Mouse (Mus musculus): ENCODE results near the gene C1qtnf1. TPM values are rescaled to one million over a fixed set of nuclear protein-coding genes. Genes with fewer than 3 reads are reported as not detected.

C1qtnf1 gene
- polyA plus RNA-seq, 1 experiment from 2014 or later: 7.6 TPM

GRCm38 (mm10) chr11:118403183-118403582 is 24.8 kb upstream of the C1qtnf1 start:
- H3K4me2 ChIP-seq: no peak overlapping the region
- H3K36me3 ChIP-seq: peaks cover 22% of the 10 kb centered on the region; the same call in 1 of the 2 replicates
- H3K27ac ChIP-seq: no peak overlapping the region
- H3K9ac ChIP-seq: no peak overlapping the region
- no peak overlapping the region for H3K4me3 ChIP-seq
- H3K27me3 ChIP-seq: no peaks in the 10 kb centered on the region
- no peak for ATAC-seq (ENCODE audit: borderline replicate concordance, extremely low read depth, low FRiP score, low TSS enrichment)
- no peaks in the 10 kb centered on the region for H3K9me3 ChIP-seq
- 83% methylated on average over 2 of the region's 2 CpGs for WGBS
- peaks cover 10% of the 10 kb centered on the region for H3K4me1 ChIP-seq

GRCm38 (mm10) chr11:118403951-118404899 is 23.8 kb upstream of the C1qtnf1 start:
- Histone ChIP-seq H3K4me2 (no peak overlapping the region), H3K9me3 (no peaks in the 10 kb centered on the region), H3K27me3 (no peaks in the 10 kb centered on the region), H3K4me3 (no peak overlapping the region), H3K27ac (no peak overlapping the region), H3K36me3 (peaks cover 25% of the 10 kb centered on the region; the same call in 1 of the 2 replicates), H3K4me1 (peaks cover 10% of the 10 kb centered on the region), H3K9ac (no peak overlapping the region)
- ATAC-seq (ENCODE audit: borderline replicate concordance, extremely low read depth, low FRiP score, low TSS enrichment): no peak
- WGBS: 68% methylated on average over 6 of the region's 6 CpGs

DNA sequence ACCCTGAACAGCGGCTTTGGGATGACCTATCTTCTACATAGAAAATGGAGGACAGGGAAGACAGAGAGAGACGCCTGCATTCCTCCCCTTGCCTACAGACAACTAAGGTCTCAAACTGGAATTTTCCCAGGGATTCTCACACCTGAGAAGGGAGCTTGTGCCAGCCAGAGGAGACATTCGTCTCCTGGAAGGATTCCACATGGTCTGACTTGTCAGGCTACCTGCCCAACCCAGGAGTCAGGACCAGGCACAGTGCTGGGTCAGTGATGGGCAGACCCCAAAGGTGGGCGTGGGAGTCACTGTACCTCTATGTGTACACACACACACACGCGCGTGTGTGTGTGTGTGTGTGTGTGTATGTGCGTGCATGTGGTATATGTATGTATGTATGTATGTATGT is 22.7 kb upstream of the C1qtnf1 start:
- no peak overlapping the region for H3K9ac ChIP-seq
- H3K4me2 ChIP-seq: no peak overlapping the region
- peaks cover 28% of the 10 kb centered on the region; the same call in 1 of the 2 replicates for H3K36me3 ChIP-seq
- no peaks in the 10 kb centered on the region for H3K27me3 ChIP-seq
- H3K4me1 ChIP-seq: peaks cover 6% of the 10 kb centered on the region
- ATAC-seq (ENCODE audit: borderline replicate concordance, extremely low read depth, low FRiP score, low TSS enrichment): no peak
- no peak overlapping the region for H3K4me3 ChIP-seq
- H3K9me3 ChIP-seq: no peaks in the 10 kb centered on the region
- no peak overlapping the region for H3K27ac ChIP-seq
- 90% methylated on average over 8 of the region's 8 CpGs for WGBS

GRCm38 (mm10) chr11:118406521-118406920 is 21.5 kb upstream of the C1qtnf1 start:
- Histone ChIP-seq H3K4me2 (no peak overlapping the region), H3K4me1 (no peaks in the 10 kb centered on the region; the same call in 1 of the 2 replicates), H3K9ac (no peak overlapping the region), H3K9me3 (no peaks in the 10 kb centered on the region), H3K27ac (no peak overlapping the region), H3K36me3 (peaks cover 39% of the 10 kb centered on the region), H3K4me3 (no peak overlapping the region), H3K27me3 (no peaks in the 10 kb centered on the region)
- 83% methylated on average over 5 of the region's 5 CpGs for WGBS
- no peak for ATAC-seq (ENCODE audit: borderline replicate concordance, extremely low read depth, low FRiP score, low TSS enrichment)

DNA sequence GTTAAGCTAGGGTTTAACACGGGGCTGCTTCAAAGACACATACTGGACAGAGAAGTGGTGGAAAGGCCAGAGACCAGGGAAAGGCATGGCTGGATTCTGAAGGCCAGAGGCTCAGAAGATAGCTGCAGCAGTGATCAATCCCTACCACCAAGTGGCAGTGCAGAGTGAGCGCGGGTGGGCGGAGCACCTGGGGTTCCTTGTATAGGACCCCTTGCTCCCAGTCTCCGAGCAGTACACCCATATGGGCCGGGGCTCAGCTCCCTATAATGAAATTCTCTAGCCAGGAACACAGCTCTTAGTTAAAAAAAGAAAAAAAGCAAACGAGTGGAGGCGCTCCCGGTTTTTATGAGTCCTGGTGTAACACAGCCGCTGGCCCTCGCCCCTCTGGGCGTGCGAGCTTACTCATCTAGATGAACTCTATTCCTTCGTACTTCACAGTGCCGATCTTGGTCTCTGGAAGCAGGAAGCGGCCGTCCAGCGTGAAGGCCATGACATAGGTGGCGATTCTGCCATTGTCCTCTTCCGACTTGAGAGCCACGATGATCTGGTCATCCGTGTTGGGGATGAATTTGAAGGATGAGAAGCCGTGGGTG is 20.6 kb upstream of the C1qtnf1 start:
- Histone ChIP-seq H3K4me3 (no peak overlapping the region), H3K4me2 (no peak overlapping the region), H3K27me3 (no peaks in the 10 kb centered on the region), H3K9ac (no peak overlapping the region), H3K9me3 (no peaks in the 10 kb centered on the region), H3K4me1 (no peaks in the 10 kb centered on the region), H3K27ac (no peak overlapping the region), H3K36me3 (peaks cover 39% of the 10 kb centered on the region)
- WGBS: 77% methylated on average over 23 of the region's 23 CpGs
- ATAC-seq (ENCODE audit: borderline replicate concordance, extremely low read depth, low FRiP score, low TSS enrichment): no peak

- WGBS: 63% methylated on average over 18 of the region's 18 CpGs
- Histone ChIP-seq H3K27ac (no peak overlapping the region), H3K9me3 (no peaks in the 10 kb centered on the region), H3K4me2 (no peak overlapping the region), H3K36me3 (peaks cover 39% of the 10 kb centered on the region), H3K27me3 (no peaks in the 10 kb centered on the region), H3K4me3 (no peak overlapping the region), H3K9ac (no peak overlapping the region), H3K4me1 (no peaks in the 10 kb centered on the region)
- no peak for ATAC-seq (ENCODE audit: borderline replicate concordance, extremely low read depth, low FRiP score, low TSS enrichment)
Measured at GRCm38 (mm10) chr11:118408051-118408740, 19.8 kb upstream of the C1qtnf1 start.

GRCm38 (mm10) chr11:118409106-118410072 is 18.6 kb upstream of the C1qtnf1 start:
- H3K36me3 ChIP-seq: peaks cover 46% of the 10 kb centered on the region

GRCm38 (mm10) chr11:118410073-118410444 is 17.9 kb upstream of the C1qtnf1 start:
- 84% methylated on average over 1 of the region's 1 CpGs for WGBS
- H3K4me1 ChIP-seq: no peaks in the 10 kb centered on the region

More at GRCm38 (mm10) chr11:118409106-118410072, 18.6 kb upstream of the C1qtnf1 start:
- no peak overlapping the region for H3K27ac ChIP-seq
- H3K9ac ChIP-seq: no peak overlapping the region
- no peak overlapping the region for H3K4me3 ChIP-seq
- H3K27me3 ChIP-seq: no peaks in the 10 kb centered on the region
- no peaks in the 10 kb centered on the region for H3K9me3 ChIP-seq
- no peak for ATAC-seq (ENCODE audit: borderline replicate concordance, extremely low read depth, low FRiP score, low TSS enrichment)
- H3K4me1 ChIP-seq: no peaks in the 10 kb centered on the region
- H3K4me2 ChIP-seq: no peak overlapping the region
- WGBS: 73% methylated on average over 12 of the region's 12 CpGs

GRCm38 (mm10) chr11:118410479-118410878 is 17.5 kb upstream of the C1qtnf1 start:
- Histone ChIP-seq H3K27me3 (no peaks in the 10 kb centered on the region), H3K9me3 (no peaks in the 10 kb centered on the region), H3K9ac (no peak overlapping the region), H3K27ac (no peak overlapping the region), H3K4me2 (no peak overlapping the region), H3K36me3 (peaks cover 53% of the 10 kb centered on the region), H3K4me1 (no peaks in the 10 kb centered on the region), H3K4me3 (no peak overlapping the region)
- no peak for ATAC-seq (ENCODE audit: borderline replicate concordance, extremely low read depth, low FRiP score, low TSS enrichment)
- 82% methylated on average over 10 of the region's 10 CpGs for WGBS

More at GRCm38 (mm10) chr11:118410073-118410444, 17.9 kb upstream of the C1qtnf1 start:
- no peaks in the 10 kb centered on the region for H3K27me3 ChIP-seq
- no peak for ATAC-seq (ENCODE audit: borderline replicate concordance, extremely low read depth, low FRiP score, low TSS enrichment)
- H3K9ac ChIP-seq: no peak overlapping the region
- H3K36me3 ChIP-seq: peaks cover 51% of the 10 kb centered on the region
- H3K27ac ChIP-seq: no peak overlapping the region
- no peak overlapping the region for H3K4me2 ChIP-seq
- H3K4me3 ChIP-seq: no peak overlapping the region
- no peaks in the 10 kb centered on the region for H3K9me3 ChIP-seq

GRCm38 (mm10) chr11:118411271-118411670 is 16.7 kb upstream of the C1qtnf1 start:
- H3K9me3 ChIP-seq: no peaks in the 10 kb centered on the region
- H3K27me3 ChIP-seq: no peaks in the 10 kb centered on the region
- no peak overlapping the region for H3K9ac ChIP-seq
- H3K4me2 ChIP-seq: no peak overlapping the region
- H3K4me3 ChIP-seq: no peak overlapping the region
- peaks cover 48% of the 10 kb centered on the region for H3K36me3 ChIP-seq
- no peaks in the 10 kb centered on the region for H3K4me1 ChIP-seq
- 90% methylated on average over 8 of the region's 8 CpGs for WGBS
- no peak for ATAC-seq (ENCODE audit: borderline replicate concordance, extremely low read depth, low FRiP score, low TSS enrichment)
- H3K27ac ChIP-seq: no peak overlapping the region

GRCm38 (mm10) chr11:118412601-118413000 is 15.4 kb upstream of the C1qtnf1 start:
- 59% methylated on average over 2 of the region's 2 CpGs for WGBS
- Histone ChIP-seq H3K27ac (no peak overlapping the region), H3K4me1 (peaks cover 4% of the 10 kb centered on the region), H3K4me3 (no peak overlapping the region), H3K4me2 (no peak overlapping the region), H3K27me3 (no peaks in the 10 kb centered on the region), H3K36me3 (peaks cover 36% of the 10 kb centered on the region), H3K9me3 (no peaks in the 10 kb centered on the region), H3K9ac (no peak overlapping the region)
- ATAC-seq (ENCODE audit: borderline replicate concordance, extremely low read depth, low FRiP score, low TSS enrichment): no peak
